Mouse (Mus musculus): ENCODE results near the gene Cs. TPM values are rescaled to one million over a fixed set of nuclear protein-coding genes. Genes with fewer than 3 reads are reported as not detected.

Cs gene
- polyA plus RNA-seq, 1 experiment from 2014 or later: 211 TPM

DNA sequence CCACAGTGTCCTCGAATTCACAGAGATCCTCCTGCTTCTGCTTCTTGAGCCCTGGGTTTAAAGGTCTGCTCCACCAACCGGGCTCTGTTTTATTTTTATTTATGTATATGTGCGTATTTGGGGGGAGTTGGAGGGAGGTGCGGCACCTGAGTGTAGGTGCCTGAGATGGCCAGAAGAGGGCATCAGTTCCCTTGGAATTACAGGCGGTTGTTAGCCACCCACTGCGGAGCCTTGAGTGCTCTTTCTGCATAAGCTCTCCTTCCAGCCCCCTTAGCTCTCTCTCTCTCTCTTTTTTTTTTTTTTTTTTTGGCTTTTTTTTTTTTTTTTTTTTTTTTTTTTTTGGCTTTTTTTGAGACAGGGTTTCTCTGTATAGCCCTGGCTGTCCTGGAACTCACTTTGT lies 36.9 kb downstream of the Cs start:
- peak; percentile 29; the same call in 1 of the 2 replicates for TF ChIP-seq CTCF (IDR thresholded peaks at IDR 0.05; ENCODE audit: low read depth)
- no peaks in the 10 kb centered on the region for H3K9me3 ChIP-seq (ENCODE audit: low read depth, low read length)
- no peak overlapping the region for H3K4me2 ChIP-seq
- WGBS: 73% methylated on average over 6 of the region's 6 CpGs
- ATAC-seq (ENCODE audit: insufficient read depth) (no peak), DNase-seq (peak; percentile 22)
- no peaks in the 10 kb centered on the region for H3K4me1 ChIP-seq (ENCODE audit: insufficient read depth)
- no peak overlapping the region for H3K4me3 ChIP-seq (ENCODE audit: low read depth, low read length)
- H3K36me3 ChIP-seq (ENCODE audit: insufficient read depth): peaks cover 12% of the 10 kb centered on the region
- no peak overlapping the region for H3K27ac ChIP-seq (ENCODE audit: low read depth)
- H3K9ac ChIP-seq: no peak overlapping the region
- no peaks in the 10 kb centered on the region for H3K27me3 ChIP-seq (ENCODE audit: insufficient read depth, low read length)

DNA sequence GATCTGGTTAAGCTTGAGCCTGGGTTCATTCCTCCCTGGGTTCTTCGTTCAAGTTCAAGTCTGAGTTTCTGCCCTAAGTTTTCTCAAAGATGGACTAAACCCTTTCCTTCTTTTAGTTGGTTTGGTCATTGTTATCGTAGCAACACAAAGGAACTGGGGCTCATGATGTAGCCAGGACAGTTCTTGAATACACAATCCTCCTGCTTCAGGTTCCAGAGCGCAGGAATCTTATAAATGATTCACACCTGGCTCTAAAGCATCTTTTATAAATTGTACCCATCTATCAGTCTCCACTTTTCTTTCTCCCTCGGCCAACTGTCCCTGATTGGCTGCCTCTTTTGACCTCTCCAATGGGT lies 38.5 kb downstream of the Cs start:
- H3K27ac ChIP-seq (ENCODE audit: low read depth): peak overlapping the region; percentile 96
- H3K4me2 ChIP-seq: peak overlapping the region; percentile 84
- no peak for TF ChIP-seq CTCF (IDR thresholded peaks at IDR 0.05; ENCODE audit: low read depth)
- H3K9me3 ChIP-seq (ENCODE audit: low read depth, low read length): no peaks in the 10 kb centered on the region
- no peaks in the 10 kb centered on the region for H3K4me1 ChIP-seq (ENCODE audit: insufficient read depth)
- peak overlapping the region; percentile 97 for H3K4me3 ChIP-seq (ENCODE audit: low read depth, low read length)
- no peaks in the 10 kb centered on the region for H3K27me3 ChIP-seq (ENCODE audit: insufficient read depth, low read length)
- DNase-seq (no peak), ATAC-seq (ENCODE audit: insufficient read depth) (no peak)
- H3K36me3 ChIP-seq (ENCODE audit: insufficient read depth): peaks cover 28% of the 10 kb centered on the region
- 53% methylated on average over 4 of the region's 4 CpGs for WGBS
- peak overlapping the region; percentile 99 for H3K9ac ChIP-seq

DNA sequence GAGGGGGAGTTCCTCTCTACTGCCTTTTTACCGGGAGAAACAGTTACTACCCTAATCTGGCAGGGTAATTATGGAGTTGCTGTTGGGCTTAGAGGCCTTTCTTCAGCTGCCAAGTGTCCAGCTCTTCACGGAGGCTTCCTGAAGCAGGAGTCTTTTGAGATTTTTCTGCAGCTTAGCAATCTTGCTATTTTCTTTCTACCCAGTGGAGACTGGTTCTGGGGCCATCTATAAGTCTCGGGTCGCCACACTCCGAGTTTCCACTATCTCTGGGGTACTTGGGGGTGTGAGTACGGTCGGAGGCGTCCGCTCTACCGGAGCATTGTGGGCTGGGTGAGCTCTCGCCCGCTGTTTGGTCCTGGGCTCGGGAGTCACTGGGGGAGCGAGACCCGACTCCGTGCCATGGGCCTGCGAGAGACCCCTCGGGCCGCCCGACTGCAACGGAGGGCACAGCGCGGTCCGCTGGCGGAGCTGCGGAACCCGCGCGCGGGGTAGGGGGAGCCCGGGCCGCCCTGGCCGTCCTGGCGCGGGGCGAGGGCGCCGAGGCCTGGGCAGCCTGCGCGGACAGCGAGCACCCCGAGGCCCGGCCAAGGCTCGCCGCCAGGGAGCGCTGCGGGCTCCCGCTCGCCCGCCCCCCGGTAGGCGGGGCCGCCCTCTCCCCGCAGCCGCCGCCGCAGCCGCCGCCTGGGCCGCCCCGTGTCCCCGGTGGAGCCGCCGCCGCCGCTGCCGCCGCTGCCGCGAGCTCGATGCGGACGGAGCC lies 39.1 kb downstream of the Cs start, which contains the start of gene Ankrd52:
Gene Ankrd52, plus strand, starts transcription at position 661 of the 757 bp plus-strand sequence.
- DNase-seq (peak; percentile 92), ATAC-seq (ENCODE audit: insufficient read depth) (peak; percentile 92)
- Histone ChIP-seq H3K4me3 (ENCODE audit: low read depth, low read length) (peak within 1 kb of the TSS; percentile 97), H3K4me2 (peak within 1 kb of the TSS; percentile 84), H3K9me3 (ENCODE audit: low read depth, low read length) (no peaks in the 10 kb centered on the region), H3K27ac (ENCODE audit: low read depth) (peak within 1 kb of the TSS; percentile 96), H3K4me1 (ENCODE audit: insufficient read depth) (no peaks in the 10 kb centered on the region), H3K36me3 (ENCODE audit: insufficient read depth) (peaks cover 32% of the 10 kb centered on the region), H3K9ac (peak within 1 kb of the TSS; percentile 99), H3K27me3 (ENCODE audit: insufficient read depth, low read length) (no peaks in the 10 kb centered on the region)
- 1% methylated on average over 40 of the region's 73 CpGs for WGBS
- TF ChIP-seq CTCF (IDR thresholded peaks at IDR 0.05; ENCODE audit: low read depth): peak; percentile 23; the same call in 1 of the 2 replicates

DNA sequence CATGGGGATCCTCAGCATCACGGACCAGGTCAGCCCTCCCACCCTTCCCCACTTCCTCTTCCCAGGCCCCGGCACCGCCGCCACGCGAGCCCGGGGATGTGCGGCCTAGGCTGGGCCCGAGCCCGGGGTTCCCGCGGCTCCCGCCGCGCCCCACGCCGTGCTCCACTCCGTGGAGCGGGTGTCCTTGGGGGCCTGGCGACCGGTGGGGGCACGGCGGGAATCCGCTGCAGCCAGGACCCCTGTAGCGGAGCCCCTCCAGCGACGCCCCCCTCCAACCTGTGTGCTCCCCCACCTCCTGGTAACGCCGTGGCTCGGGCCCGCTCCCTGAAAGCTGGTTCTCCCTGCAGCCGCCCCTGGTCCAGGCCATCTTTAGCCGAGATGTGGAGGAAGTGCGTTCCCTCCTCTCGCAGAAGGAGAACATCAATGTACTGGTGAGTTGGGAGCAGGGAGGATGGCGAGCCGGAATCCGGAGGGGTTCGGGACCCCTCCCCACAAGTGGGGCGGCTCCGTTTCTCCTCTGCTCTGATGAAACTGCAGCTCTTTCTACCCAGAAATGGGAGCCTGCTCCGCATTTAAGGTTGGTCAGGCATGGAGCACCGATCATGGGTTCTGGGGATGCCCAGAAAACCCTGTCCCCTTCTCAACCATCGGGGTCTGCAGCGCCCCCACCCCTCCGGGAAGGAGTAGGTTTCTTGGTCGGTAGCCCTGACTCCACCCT lies 39.8 kb downstream of the Cs start:
- DNase-seq: peak; percentile 74
- no peaks in the 10 kb centered on the region for H3K27me3 ChIP-seq (ENCODE audit: insufficient read depth, low read length)
- peak; percentile 75 for ATAC-seq (ENCODE audit: insufficient read depth)

DNA sequence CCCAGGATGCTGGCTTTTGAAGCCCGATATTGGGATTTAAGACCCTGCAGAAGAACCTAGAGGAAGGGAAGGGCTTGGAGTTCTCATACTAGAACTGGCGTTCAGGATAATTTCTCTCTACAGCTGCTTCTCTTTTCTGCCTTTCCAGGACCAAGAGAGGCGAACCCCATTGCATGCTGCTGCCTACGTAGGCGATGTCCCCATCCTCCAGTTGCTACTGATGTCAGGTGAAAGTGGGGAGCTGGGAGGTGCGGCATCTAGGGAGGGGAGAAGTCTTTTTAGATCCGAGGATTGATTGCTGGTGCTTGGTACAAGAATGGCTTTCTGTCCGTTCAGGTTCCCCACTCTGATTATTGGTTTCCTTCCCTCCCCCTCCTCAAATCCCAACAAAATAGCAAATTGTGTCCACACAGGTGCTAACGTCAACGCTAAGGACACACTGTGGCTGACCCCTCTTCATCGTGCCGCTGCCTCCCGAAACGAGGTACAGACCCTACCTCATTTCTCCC lies 40.5 kb downstream of the Cs start:
- TF ChIP-seq CTCF (IDR thresholded peaks at IDR 0.05; ENCODE audit: low read depth): no peak
- ATAC-seq (ENCODE audit: insufficient read depth) (no peak), DNase-seq (no peak)
- peak overlapping the region; percentile 96; the same call in 1 of the 2 replicates for H3K27ac ChIP-seq (ENCODE audit: low read depth)
- H3K9ac ChIP-seq: peak overlapping the region; percentile 99
- peaks cover 46% of the 10 kb centered on the region for H3K36me3 ChIP-seq (ENCODE audit: insufficient read depth)
- H3K4me2 ChIP-seq: peak overlapping the region; percentile 84
- no peaks in the 10 kb centered on the region for H3K4me1 ChIP-seq (ENCODE audit: insufficient read depth)
- H3K9me3 ChIP-seq (ENCODE audit: low read depth, low read length): no peaks in the 10 kb centered on the region
- peak overlapping the region; percentile 97 for H3K4me3 ChIP-seq (ENCODE audit: low read depth, low read length)
- no peaks in the 10 kb centered on the region for H3K27me3 ChIP-seq (ENCODE audit: insufficient read depth, low read length)
- 54% methylated on average over 14 of the region's 14 CpGs for WGBS

More for the DNA sequence above, 39.8 kb downstream of the Cs start:
- Histone ChIP-seq H3K36me3 (ENCODE audit: insufficient read depth) (peaks cover 40% of the 10 kb centered on the region), H3K4me2 (peak overlapping the region; percentile 84), H3K4me1 (ENCODE audit: insufficient read depth) (no peaks in the 10 kb centered on the region), H3K9me3 (ENCODE audit: low read depth, low read length) (no peaks in the 10 kb centered on the region), H3K4me3 (ENCODE audit: low read depth, low read length) (peak overlapping the region; percentile 97), H3K9ac (peak overlapping the region; percentile 99), H3K27ac (ENCODE audit: low read depth) (peak overlapping the region; percentile 96)
- peak; percentile 25 for TF ChIP-seq CTCF (IDR thresholded peaks at IDR 0.05; ENCODE audit: low read depth)
- under 1% methylated on average over 46 of the region's 47 CpGs for WGBS

DNA sequence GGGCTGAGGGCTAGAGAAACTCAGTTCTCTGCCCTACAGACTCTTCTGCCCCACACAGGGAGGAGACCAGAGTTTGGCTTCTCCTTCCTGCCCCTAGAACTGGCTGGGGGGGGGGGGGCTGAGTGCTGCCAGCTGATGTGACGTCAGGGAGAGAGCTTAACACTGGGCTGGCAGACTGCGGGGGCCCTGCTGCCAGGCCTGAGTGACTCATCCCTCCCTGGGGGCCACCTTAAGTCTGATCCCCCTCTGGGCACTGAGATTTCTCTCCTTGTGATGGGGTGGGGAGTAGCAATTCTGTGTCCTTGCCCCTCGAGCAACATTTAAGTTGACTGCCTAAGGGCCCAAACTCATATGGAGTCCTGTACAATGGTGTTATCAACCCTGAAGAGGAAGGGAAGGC lies 40.9 kb downstream of the Cs start:
- Histone ChIP-seq H3K4me2 (peak overlapping the region; percentile 84; the same call in 1 of the 2 replicates), H3K4me1 (ENCODE audit: insufficient read depth) (no peaks in the 10 kb centered on the region), H3K27ac (ENCODE audit: low read depth) (no peak overlapping the region), H3K27me3 (ENCODE audit: insufficient read depth, low read length) (no peaks in the 10 kb centered on the region), H3K4me3 (ENCODE audit: low read depth, low read length) (peak overlapping the region; percentile 97), H3K9me3 (ENCODE audit: low read depth, low read length) (no peaks in the 10 kb centered on the region), H3K36me3 (ENCODE audit: insufficient read depth) (peaks cover 51% of the 10 kb centered on the region), H3K9ac (peak overlapping the region; percentile 99; the same call in 1 of the 2 replicates)
- 58% methylated on average over 3 of the region's 3 CpGs for WGBS
- TF ChIP-seq CTCF (IDR thresholded peaks at IDR 0.05; ENCODE audit: low read depth): no peak
- ATAC-seq (ENCODE audit: insufficient read depth): no peak
- DNase-seq: no peak

- H3K9ac ChIP-seq: no peak overlapping the region
- H3K4me3 ChIP-seq (ENCODE audit: low read depth, low read length): no peak overlapping the region
Measured at GRCm38 (mm10) chr10:128379260-128379659, 41.7 kb downstream of the Cs start.

More at GRCm38 (mm10) chr10:128379260-128379659, 41.7 kb downstream of the Cs start:
- DNase-seq (no peak), ATAC-seq (ENCODE audit: insufficient read depth) (no peak)
- H3K27me3 ChIP-seq (ENCODE audit: insufficient read depth, low read length): no peaks in the 10 kb centered on the region
- WGBS: 93% methylated on average over 7 of the region's 7 CpGs
- no peaks in the 10 kb centered on the region for H3K9me3 ChIP-seq (ENCODE audit: low read depth, low read length)
- no peak overlapping the region for H3K27ac ChIP-seq (ENCODE audit: low read depth)
- TF ChIP-seq CTCF (IDR thresholded peaks at IDR 0.05; ENCODE audit: low read depth): no peak
- H3K4me1 ChIP-seq (ENCODE audit: insufficient read depth): no peaks in the 10 kb centered on the region
- H3K36me3 ChIP-seq (ENCODE audit: insufficient read depth): peaks cover 59% of the 10 kb centered on the region
- no peak overlapping the region for H3K4me2 ChIP-seq
